Mouse (Mus musculus) embryonic facial prominence, embryonic 11.5 days (tissue): ENCODE results near the gene Gm10273. TPM values are rescaled to one million over a fixed set of nuclear protein-coding genes. Genes with fewer than 3 reads are reported as not detected.

Experiments
- ATAC-seq: fragments of 200-750 bp; cut with Nextera tagmentation; replicated peaks from 2 replicates; pipeline ENCODE4 v1.8.0; 2017; ENCODE audit warnings: low read depth; ENCODE audit not compliant: insufficient number of reproducible peaks, low FRiP score, low TSS enrichment
- DNase-seq: peaks from one replicate; pipeline ENCODE4 v3.0.0-alpha.2; 2015; ENCODE audit warnings: low spot score
- H3K27ac ChIP-seq: fragments of 300-500 bp; sonication (generic); replicated peaks from 2 replicates; pipeline ENCODE4 v1.5.1; 2014; ENCODE audit warnings: mild to moderate bottlenecking, low read depth, low read length, control low read depth
- H3K27me3 ChIP-seq: fragments of 300-500 bp; sonication (generic); 2 replicates; pipeline ENCODE4 v1.6.1; 2014; ENCODE audit warnings: mild to moderate bottlenecking, low read length, moderate library complexity, mixed read lengths; ENCODE audit not compliant: control insufficient read depth, insufficient read depth
- H3K36me3 ChIP-seq: fragments of 300-500 bp; sonication (generic); replicated peaks from 2 replicates; pipeline ENCODE4 v1.6.1; 2014; ENCODE audit warnings: low read depth, mild to moderate bottlenecking, low read length, moderate library complexity, mixed read lengths; ENCODE audit not compliant: control insufficient read depth, insufficient read depth
- H3K4me1 ChIP-seq: fragments of 300-500 bp; sonication (generic); 2 replicates; pipeline ENCODE4 v1.6.1; 2014; ENCODE audit warnings: low read length, mixed read lengths; ENCODE audit not compliant: control insufficient read depth, insufficient read depth
- H3K4me2 ChIP-seq: fragments of 300-500 bp; sonication (generic); 2 replicates; pipeline ENCODE4 v1.6.1; 2014; ENCODE audit warnings: low read depth, mild to moderate bottlenecking, control low read depth, low read length, moderate library complexity
- H3K4me3 ChIP-seq: fragments of 300-500 bp; sonication (generic); 2 replicates; pipeline ENCODE4 v1.5.1; 2014; ENCODE audit warnings: low read depth, low read length, control low read depth
- H3K9ac ChIP-seq: fragments of 300-500 bp; sonication (generic); replicated peaks from 2 replicates; pipeline ENCODE4 v1.6.1; 2014; ENCODE audit warnings: mild to moderate bottlenecking, control low read depth, low read length
- H3K9me3 ChIP-seq: fragments of 300-500 bp; sonication (generic); replicated peaks from 2 replicates; pipeline ENCODE4 v1.6.1; 2016; ENCODE audit warnings: mild to moderate bottlenecking, low read length, inconsistent platforms, mixed read lengths; ENCODE audit not compliant: control insufficient read depth
- WGBS: fragments of 180-500 bp; shearing (Covaris S2); extraction: QIAGEN DNeasy Blood & Tissue Kit; methylation state at CpG from one replicate; pipeline ENCODE4 v1.1.7; 2014; 5-methylcytosine and 5-hydroxymethylcytosine counted together
- polyA plus RNA-seq: library from polyadenylated mRNA; unstranded; fragments of >200 nt; fragmentation: Nextera tagmentation; extraction: Ambion mirVana; gene quantifications from 2 replicates; pipeline ENCODE4 v1.2.1, GENCODE M21; 2014

The Gm10273 gene
- polyA plus RNA-seq, 1 experiment from 2014 or later = 1.3 TPM

GRCm38 (mm10) chr10:59443212-59443611 is 47.8 kb downstream of the Gm10273 start:
- Histone ChIP-seq H3K4me3 (no peak overlapping the region), H3K27me3 (no peaks in the 10 kb centered on the region), H3K9ac (no peak overlapping the region), H3K9me3 (no peaks in the 10 kb centered on the region), H3K4me1 (no peaks in the 10 kb centered on the region), H3K4me2 (no peak overlapping the region), H3K27ac (no peak overlapping the region), H3K36me3 (no peaks in the 10 kb centered on the region)
- DNase-seq (no peak), ATAC-seq (no peak)
- 41% methylated on average over 7 of the region's 7 CpGs for WGBS

- no peaks in the 10 kb centered on the region for H3K9me3 ChIP-seq
- WGBS = 80% methylated on average over 3 of the region's 3 CpGs
- H3K27ac ChIP-seq = no peak overlapping the region
- no peak overlapping the region for H3K4me2 ChIP-seq
- no peak for ATAC-seq
- H3K4me3 ChIP-seq = no peak overlapping the region
- no peaks in the 10 kb centered on the region for H3K36me3 ChIP-seq
- DNase-seq = no peak
- no peak overlapping the region for H3K9ac ChIP-seq
- no peaks in the 10 kb centered on the region for H3K27me3 ChIP-seq
- H3K4me1 ChIP-seq = no peaks in the 10 kb centered on the region
These were observed 48.7 kb downstream of the Gm10273 start for GRCm38 (mm10) chr10:59444106-59444505.

GRCm38 (mm10) chr10:59444635-59445034 is 49.2 kb downstream of the Gm10273 start:
- H3K27ac ChIP-seq = no peak overlapping the region
- no peaks in the 10 kb centered on the region for H3K36me3 ChIP-seq
- no peak overlapping the region for H3K4me3 ChIP-seq
- 47% methylated on average over 8 of the region's 8 CpGs for WGBS
- no peak overlapping the region for H3K4me2 ChIP-seq
- no peak for DNase-seq
- ATAC-seq = no peak
- no peaks in the 10 kb centered on the region for H3K4me1 ChIP-seq
- H3K9me3 ChIP-seq = no peaks in the 10 kb centered on the region
- no peak overlapping the region for H3K9ac ChIP-seq
- H3K27me3 ChIP-seq = no peaks in the 10 kb centered on the region

Other genes with a start within 250 kb of the Gm10273 start
- 49.4 and 50.5 TPM in 2 replicates for gene Sept10, start 173.8 kb upstream of the Gm10273 start, polyA plus RNA-seq
- gene Sowahc, start 173.7 kb upstream of the Gm10273 start, polyA plus RNA-seq = 11.1 and 11.5 TPM in 2 replicates
- gene P4ha1, start 72.3 kb upstream of the Gm10273 start, polyA plus RNA-seq = 63.3 and 64.2 TPM in 2 replicates
- gene Pla2g12b, start 8.0 kb downstream of the Gm10273 start, polyA plus RNA-seq = 0.25 TPM in 1 of 2 replicates, not detected in the other
- 0.49 and 1.1 TPM in 2 replicates for gene Oit3, start 46.1 kb downstream of the Gm10273 start, polyA plus RNA-seq
- gene Gm10322, start 220.4 kb downstream of the Gm10273 start, polyA plus RNA-seq = not detected in 2 replicates
- 25.3 and 25.6 TPM in 2 replicates for gene Mcu, start 221.1 kb downstream of the Gm10273 start, polyA plus RNA-seq